Mouse (Mus musculus) urinary bladder, postnatal 25 days (tissue): ENCODE measurements around the gene Eea1.

Experiments used
- DNase-seq: peaks from one replicate; pipeline ENCODE4 v3.0.0; 2022; ENCODE audit warnings: low spot score

Eea1 gene

GRCm38 (mm10) chr10:95949410-95949809, 9.0 kb downstream of the Eea1 start:
- no peak for DNase-seq

- DNase-seq: no peak
Measured at GRCm38 (mm10) chr10:95950194-95950593, 9.7 kb downstream of the Eea1 start.

GRCm38 (mm10) chr10:95950797-95951196, 10.3 kb downstream of the Eea1 start:
- no peak for DNase-seq

- DNase-seq: no peak
Measured at GRCm38 (mm10) chr10:95951346-95951745, 10.9 kb downstream of the Eea1 start.

GRCm38 (mm10) chr10:95956629-95957028, 16.2 kb downstream of the Eea1 start:
- no peak for DNase-seq

GRCm38 (mm10) chr10:95957574-95957973, 17.1 kb downstream of the Eea1 start:
- DNase-seq: no peak

- no peak for DNase-seq
Measured at GRCm38 (mm10) chr10:95964679-95965078, 24.2 kb downstream of the Eea1 start.

- DNase-seq: no peak
Measured at GRCm38 (mm10) chr10:95969694-95970093, 29.2 kb downstream of the Eea1 start.

GRCm38 (mm10) chr10:95970744-95971212, 30.3 kb downstream of the Eea1 start:
- no peak for DNase-seq

- DNase-seq: no peak
Measured at GRCm38 (mm10) chr10:95971341-95971740, 30.9 kb downstream of the Eea1 start.

- no peak for DNase-seq
Measured at GRCm38 (mm10) chr10:95971942-95972341, 31.5 kb downstream of the Eea1 start.

- DNase-seq: no peak
Measured at GRCm38 (mm10) chr10:95974462-95974861, 34.0 kb downstream of the Eea1 start.

GRCm38 (mm10) chr10:95976798-95977197, 36.3 kb downstream of the Eea1 start:
- no peak for DNase-seq

- DNase-seq: no peak
Measured at GRCm38 (mm10) chr10:95989731-95990130, 49.3 kb downstream of the Eea1 start.

- DNase-seq: no peak
Measured at GRCm38 (mm10) chr10:95991176-95991575, 50.7 kb downstream of the Eea1 start.

GRCm38 (mm10) chr10:96000904-96001303, 60.5 kb downstream of the Eea1 start:
- no peak for DNase-seq

- no peak for DNase-seq
Measured at GRCm38 (mm10) chr10:96015738-96016137, 75.3 kb downstream of the Eea1 start.

- no peak for DNase-seq
Measured at GRCm38 (mm10) chr10:96017418-96017817, 77.0 kb downstream of the Eea1 start.

GRCm38 (mm10) chr10:96033356-96033984, 93.0 kb downstream of the Eea1 start:
- no peak for DNase-seq

- no peak for DNase-seq
Measured at GRCm38 (mm10) chr10:96034106-96034505, 93.7 kb downstream of the Eea1 start.

- DNase-seq: no peak
Measured at GRCm38 (mm10) chr10:96035951-96036350, 95.5 kb downstream of the Eea1 start.

GRCm38 (mm10) chr10:96044216-96044615, 103.8 kb downstream of the Eea1 start:
- no peak for DNase-seq

GRCm38 (mm10) chr10:96047960-96048536, 107.6 kb downstream of the Eea1 start:
- DNase-seq: no peak

GRCm38 (mm10) chr10:96048550-96048949, 108.1 kb downstream of the Eea1 start:
- DNase-seq: no peak
